7 mouse cellular contexts compared by ENCODE assay signal in the genomic region with DNA sequence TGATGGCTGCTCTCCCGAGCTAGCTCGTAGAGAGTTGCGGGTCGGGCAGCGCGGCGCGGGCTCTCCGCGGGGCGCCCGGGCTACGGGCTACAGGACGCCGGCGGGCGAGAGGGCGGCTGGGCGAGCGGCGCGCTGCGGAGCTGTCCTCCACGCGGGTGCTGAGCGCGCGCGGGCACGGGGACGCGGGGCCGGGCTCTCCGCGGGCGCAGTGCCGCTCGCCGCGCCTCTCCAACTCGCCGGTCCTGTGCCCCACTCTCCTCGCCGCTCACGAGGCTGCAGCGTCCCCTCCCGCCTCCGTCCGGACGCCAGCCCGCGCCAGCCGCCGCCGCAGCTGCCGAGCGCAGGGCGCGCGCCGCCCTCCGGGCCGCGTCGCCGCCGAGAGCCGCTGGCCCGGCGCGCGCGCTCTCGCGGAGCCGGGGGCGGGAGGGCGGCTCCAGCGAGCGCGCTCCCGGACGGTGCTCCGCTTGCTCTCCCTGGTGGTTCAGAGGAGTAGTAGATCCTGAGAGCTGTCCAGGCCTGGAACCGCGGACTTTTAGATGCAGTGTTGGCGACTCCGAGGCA. TPM values are rescaled to one million over a fixed set of nuclear protein-coding genes. Genes with fewer than 3 reads are reported as not detected.
DNase-seq lines count a peak whose midpoint lies in the region; ATAC-seq and TF ChIP-seq lines count a peak whose summit lies in the region.

A gene (minus strand): TSS at position 347 of the 561 bp plus-strand sequence.

- no peak for TF ChIP-seq EP300 in stomach, postnatal 0 days (optimal IDR thresholded peaks at IDR 0.05)

- H3K9me3 ChIP-seq in intestine, embryonic 16.5 days (ENCODE audit: control insufficient read depth, low read length): no peaks in the 10 kb centered on the region
- H3K9me3 ChIP-seq in midbrain, embryonic 14.5 days (ENCODE audit: control insufficient read depth, low read length): no peaks in the 10 kb centered on the region
- no peaks in the 10 kb centered on the region for H3K9me3 ChIP-seq in stomach, postnatal 0 days (ENCODE audit: control insufficient read depth, low read length)

- DNase-seq in adrenal gland, postnatal 4 days (ENCODE audit: low spot score in 2 of 2): peak; percentile 13 to 24
- peak; percentile 8 for DNase-seq in gastrocnemius, postnatal 25 days
- DNase-seq in left cerebral cortex, postnatal 14 days (ENCODE audit: low spot score in 2 of 2): peak; percentile 74 to 75
- DNase-seq in midbrain, embryonic 14.5 days: peak; percentile 94
- DNase-seq in stomach, postnatal 0 days (ENCODE audit: low spot score): peak; percentile 77

- peak; percentile 79 for ATAC-seq in common myeloid progenitor, adult 5-6 weeks (replicated peaks; ENCODE audit: low read depth, poor library complexity, severe bottlenecking)
- ATAC-seq in intestine, embryonic 16.5 days: peak; percentile 98
- ATAC-seq in midbrain, embryonic 14.5 days (ENCODE audit: low FRiP score, low TSS enrichment): peak; percentile 93
- peak; percentile 94 for ATAC-seq in stomach, postnatal 0 days (ENCODE audit: low FRiP score, low TSS enrichment)

- peaks cover 3% of the 10 kb centered on the region; the same call in 1 of the 2 replicates for H3K4me1 ChIP-seq in intestine, embryonic 16.5 days (ENCODE audit: control insufficient read depth, insufficient read depth, low read length)
- H3K4me1 ChIP-seq in midbrain, embryonic 14.5 days (ENCODE audit: control insufficient read depth, insufficient read depth, low read length): 0 out of 2 replicates have a peak, but pooled peaks cover 7% of the 10 kb centered on the region
- H3K4me1 ChIP-seq in stomach, postnatal 0 days (replicated peaks; ENCODE audit: control insufficient read depth, insufficient read depth): 0 out of 2 replicates have a peak, but pooled peaks cover 3% of the 10 kb centered on the region

- H3K36me3 ChIP-seq in intestine, embryonic 16.5 days (ENCODE audit: control insufficient read depth, insufficient read depth, low read length): no peaks in the 10 kb centered on the region
- H3K36me3 ChIP-seq in midbrain, embryonic 14.5 days (ENCODE audit: control insufficient read depth, insufficient read depth, low read length): no peaks in the 10 kb centered on the region
- no peaks in the 10 kb centered on the region for H3K36me3 ChIP-seq in stomach, postnatal 0 days (ENCODE audit: control insufficient read depth, insufficient read depth, low read length)

- TF ChIP-seq CTCF in stomach, postnatal 0 days (IDR thresholded peaks at IDR 0.05; ENCODE audit: low read depth): peak; percentile 66

- peak within 1 kb of the TSS; percentile 60 for H3K4me3 ChIP-seq in intestine, embryonic 16.5 days (ENCODE audit: low read length)
- H3K4me3 ChIP-seq in midbrain, embryonic 14.5 days (replicated peaks; ENCODE audit: low read depth, low read length): peak within 1 kb of the TSS; percentile 58
- peak within 1 kb of the TSS; percentile 48 for H3K4me3 ChIP-seq in stomach, postnatal 0 days (ENCODE audit: low read depth, low read length)

- under 1% methylated on average over 82 of the region's 88 CpGs for WGBS in intestine, embryonic 16.5 days
- WGBS in midbrain, embryonic 14.5 days: under 1% methylated on average over 81 of the region's 88 CpGs
- WGBS in stomach, postnatal 0 days: under 1% methylated on average over 55 of the region's 88 CpGs

- H3K27ac ChIP-seq in intestine, embryonic 16.5 days (ENCODE audit: low read length): no peak within 1 kb of the TSS
- H3K27ac ChIP-seq in midbrain, embryonic 14.5 days (replicated peaks; ENCODE audit: low read depth, low read length): peak within 1 kb of the TSS; percentile 66; the same call in 1 of the 2 replicates
- no peak within 1 kb of the TSS for H3K27ac ChIP-seq in stomach, postnatal 0 days (replicated peaks)

- peak within 1 kb of the TSS; percentile 83 for H3K4me2 ChIP-seq in intestine, embryonic 16.5 days (ENCODE audit: low read depth, low read length)
- peak within 1 kb of the TSS; percentile 94 for H3K4me2 ChIP-seq in midbrain, embryonic 14.5 days (ENCODE audit: low read length)
- peak within 1 kb of the TSS; percentile 74 for H3K4me2 ChIP-seq in stomach, postnatal 0 days (replicated peaks; ENCODE audit: low read depth)

- intact Hi-C loops in left cerebral cortex, postnatal 14 days (cut with DNase I): loop anchor here (1.0 kb wide), 1 partner anchor 99 kb away; no protein-coding TSS in a partner anchor

- H3K9ac ChIP-seq in intestine, embryonic 16.5 days (ENCODE audit: low read depth, low read length): peak within 1 kb of the TSS; percentile 37; the same call in 1 of the 2 replicates
- peak within 1 kb of the TSS; percentile 64 for H3K9ac ChIP-seq in midbrain, embryonic 14.5 days (replicated peaks; ENCODE audit: low read length)
- 0 out of 2 replicates have a peak within 1 kb of the TSS, but pooled peaks have one; percentile 9 for H3K9ac ChIP-seq in stomach, postnatal 0 days (ENCODE audit: low read length)

- peaks cover 12% of the 10 kb centered on the region for H3K27me3 ChIP-seq in intestine, embryonic 16.5 days (replicated peaks; ENCODE audit: control insufficient read depth, insufficient read depth, low read length)
- 0 out of 2 replicates have a peak, but pooled peaks cover 6% of the 10 kb centered on the region for H3K27me3 ChIP-seq in midbrain, embryonic 14.5 days (ENCODE audit: control insufficient read depth, insufficient read depth, low read length)
- H3K27me3 ChIP-seq in stomach, postnatal 0 days (ENCODE audit: control insufficient read depth, insufficient read depth, low read length): 0 out of 2 replicates have a peak, but pooled peaks cover 4% of the 10 kb centered on the region

RNA-seq across cellular contexts. Expression of the gene that starts here (rescaled TPM):
- 1 to 10 TPM; 2.9 to 3.5 TPM for total RNA-seq in adrenal gland, postnatal 4 days (2021)
- not detected in 2 replicates for total RNA-seq in common myeloid progenitor, adult 5-6 weeks (2017)
- total RNA-seq in gastrocnemius, postnatal 25 days (2021): under 1 TPM; 0.56 to 0.69 TPM
- 0.32 and 0.36 TPM in 2 replicates for polyA plus RNA-seq in intestine, embryonic 16.5 days (2015; fragmentation: Nextera tagmentation; extraction: Ambion mirVana)
- total RNA-seq in left cerebral cortex, postnatal 14 days (2021): 100 to 1,000 TPM; 178 to 182 TPM
- polyA plus RNA-seq in midbrain, embryonic 14.5 days (2014; fragmentation: Nextera tagmentation; extraction: Ambion mirVana): 2.7 and 3.9 TPM in 2 replicates
- polyA plus RNA-seq in stomach, postnatal 0 days (2015; fragmentation: Nextera tagmentation; extraction: Ambion mirVana): 0.38 and 0.61 TPM in 2 replicates

Comparison
In these comparisons a context has a peak if more than half of its experiments do, and no peak if none do; other contexts are left out.
1. RNA of the gene that starts here (total RNA-seq): 178 to 182 TPM in left cerebral cortex, postnatal 14 days; 2.9 to 3.5 TPM in adrenal gland, postnatal 4 days, 0.56 to 0.69 TPM in gastrocnemius, postnatal 25 days and not detected in common myeloid progenitor, adult 5-6 weeks; every median in the first group is over 10 times any median in the second.
2. Peak in ATAC-seq in common myeloid progenitor, adult 5-6 weeks; RNA of the gene not detected or under 1 TPM.
3. Peak in DNase-seq in gastrocnemius, postnatal 25 days; RNA of the gene not detected or under 1 TPM.
4. Peak in ATAC-seq, H3K4me3 ChIP-seq, H3K9ac ChIP-seq and H3K4me2 ChIP-seq in intestine, embryonic 16.5 days; RNA of the gene not detected or under 1 TPM.
5. Peak in DNase-seq, ATAC-seq, H3K4me3 ChIP-seq, H3K9ac ChIP-seq and H3K4me2 ChIP-seq in stomach, postnatal 0 days; RNA of the gene not detected or under 1 TPM.
6. DNase-seq: peak in every context shown above with its lines; median percentile 94 in midbrain, embryonic 14.5 days; 77 in stomach, postnatal 0 days; 74 in left cerebral cortex, postnatal 14 days; 18 in adrenal gland, postnatal 4 days; 8 in gastrocnemius, postnatal 25 days.
7. H3K9ac ChIP-seq: peak in every context shown above with its lines; median percentile 64 in midbrain, embryonic 14.5 days; 37 in intestine, embryonic 16.5 days; 9 in stomach, postnatal 0 days.
8. Peak in every context shown above with its lines, with median percentiles within 50 percentile points of each other: ATAC-seq, H3K4me2 ChIP-seq and H3K4me3 ChIP-seq.